Mouse (Mus musculus) heart, postnatal 0 days (tissue): ENCODE data around the gene Erv3. TPM values are rescaled to one million over a fixed set of nuclear protein-coding genes. Genes with fewer than 3 reads are reported as not detected.

Source experiments
- ATAC-seq: fragments of 200-750 bp; cut with Nextera tagmentation; 2 replicates; pipeline ENCODE4 v1.8.0; 2017; ENCODE audit warnings: low read depth, moderate number of reproducible peaks, moderate library complexity; ENCODE audit not compliant: insufficient read depth
- DNase-seq: peaks from one replicate; pipeline ENCODE4 v3.0.0-alpha.2; 2016; ENCODE audit warnings: low spot score
- H3K27ac ChIP-seq: fragments of 300-500 bp; sonication (generic); 2 replicates; pipeline ENCODE4 v1.5.1; 2014; ENCODE audit warnings: low read depth, mild to moderate bottlenecking
- H3K27me3 ChIP-seq: fragments of 300-500 bp; sonication (generic); 2 replicates; pipeline ENCODE4 v1.6.1; 2014; ENCODE audit warnings: low read length, mixed read lengths; ENCODE audit not compliant: control insufficient read depth, insufficient read depth
- H3K36me3 ChIP-seq: fragments of 300-500 bp; sonication (generic); replicated peaks from 2 replicates; pipeline ENCODE4 v1.6.1; 2014; ENCODE audit warnings: low read length, mixed read lengths; ENCODE audit not compliant: control insufficient read depth, insufficient read depth
- H3K4me1 ChIP-seq: fragments of 300-500 bp; sonication (generic); 2 replicates; pipeline ENCODE4 v1.6.1; 2014; ENCODE audit warnings: antibody characterized with exemption; ENCODE audit not compliant: control insufficient read depth, insufficient read depth
- H3K4me2 ChIP-seq: fragments of 300-500 bp; sonication (generic); 2 replicates; pipeline ENCODE4 v1.6.1; 2014; ENCODE audit warnings: low read depth, mild to moderate bottlenecking, low read length, moderate library complexity
- H3K4me3 ChIP-seq: fragments of 300-500 bp; sonication (generic); 2 replicates; pipeline ENCODE4 v1.5.1; 2014; ENCODE audit warnings: low read depth, low read length
- H3K9ac ChIP-seq: fragments of 300-500 bp; sonication (generic); replicated peaks from 2 replicates; pipeline ENCODE4 v1.6.1; 2014; ENCODE audit warnings: low read depth, low read length, mixed read lengths
- H3K9me3 ChIP-seq: fragments of 300-500 bp; sonication (generic); replicated peaks from 2 replicates; pipeline ENCODE4 v1.6.1; 2016; ENCODE audit warnings: low read length; ENCODE audit not compliant: control insufficient read depth
- CTCF ChIP-seq: IDR thresholded peaks from 2 replicates; pipeline ENCODE4 v1.5.1; 2016; ENCODE audit warnings: antibody characterized with exemption, control low read depth, low read depth
- EP300 ChIP-seq: IDR thresholded peaks from 2 replicates; pipeline ENCODE4 v1.6.1; 2016; ENCODE audit warnings: antibody characterized with exemption, low read depth
- WGBS: fragments of 180-500 bp; shearing (Covaris S2); extraction: QIAGEN DNeasy Blood & Tissue Kit; methylation state at CpG from one replicate; pipeline ENCODE4 v1.1.7; 2014; 5-methylcytosine and 5-hydroxymethylcytosine counted together
- polyA plus RNA-seq: library from polyadenylated mRNA; unstranded; fragments of >200 nt; fragmentation: Nextera tagmentation; extraction: Ambion mirVana; gene quantifications from 2 replicates; pipeline ENCODE4 v1.2.1, GENCODE M21; 2015
- total RNA-seq: library from RNA; depleted of rRNA; stranded (reverse); fragments of >200 nt; gene quantifications from 2 replicates; pipeline ENCODE4 v1.2.3, GENCODE M21; 2014; ENCODE audit warnings: low replicate concordance; rRNA removed

The Erv3 gene
- total RNA-seq (not detected in 2 replicates), polyA plus RNA-seq (not detected in 2 replicates)

GRCm38 (mm10) chr2:131859721-131860120, at the start of gene Erv3:
Gene Erv3, minus strand, starts transcription at chr2:131859747.
- WGBS, result 82% methylated on average over 5 of the region's 5 CpGs
- peaks cover 8% of the 10 kb centered on the region; the same call in 1 of the 2 replicates for H3K9me3 ChIP-seq
- H3K27me3 ChIP-seq, result no peaks in the 10 kb centered on the region
- no peak within 1 kb of the TSS for H3K9ac ChIP-seq
- DNase-seq (no peak), ATAC-seq (no peak)
- no peak for TF ChIP-seq EP300
- no peak for TF ChIP-seq CTCF
- no peak within 1 kb of the TSS for H3K4me3 ChIP-seq
- no peaks in the 10 kb centered on the region for H3K36me3 ChIP-seq
- H3K27ac ChIP-seq, result no peak within 1 kb of the TSS
- H3K4me1 ChIP-seq, result no peaks in the 10 kb centered on the region
- H3K4me2 ChIP-seq, result no peak within 1 kb of the TSS

- WGBS, result 94% methylated on average over 1 of the region's 1 CpGs
- Histone ChIP-seq H3K27ac (peak overlapping the region; percentile 88), H3K27me3 (no peaks in the 10 kb centered on the region), H3K9me3 (no peaks in the 10 kb centered on the region), H3K4me2 (peak overlapping the region; percentile 67; the same call in 1 of the 2 replicates), H3K9ac (no peak overlapping the region), H3K4me3 (no peak overlapping the region), H3K36me3 (peaks cover 4% of the 10 kb centered on the region; the same call in 1 of the 2 replicates), H3K4me1 (peaks cover 49% of the 10 kb centered on the region)
- no peak for ATAC-seq
- no peak for TF ChIP-seq CTCF
- no peak for DNase-seq
These were observed 49.4 kb upstream of the Erv3 start for GRCm38 (mm10) chr2:131908906-131909305.

- WGBS, result 82% methylated on average over 7 of the region's 7 CpGs
- no peaks in the 10 kb centered on the region for H3K9me3 ChIP-seq
- no peak for DNase-seq
These were observed 48.9 kb upstream of the Erv3 start for GRCm38 (mm10) chr2:131908351-131908861.

GRCm38 (mm10) chr2:131907311-131907710, 47.8 kb upstream of the Erv3 start:
- Histone ChIP-seq H3K9me3 (no peaks in the 10 kb centered on the region), H3K27ac (no peak overlapping the region), H3K36me3 (no peaks in the 10 kb centered on the region), H3K4me2 (no peak overlapping the region), H3K4me1 (peaks cover 57% of the 10 kb centered on the region), H3K9ac (no peak overlapping the region), H3K27me3 (no peaks in the 10 kb centered on the region), H3K4me3 (no peak overlapping the region)
- DNase-seq (no peak), ATAC-seq (no peak)
- whole genome bisulfite sequencing, result 85% methylated on average over 5 of the region's 5 CpGs
- no peak for TF ChIP-seq CTCF
- TF ChIP-seq EP300, result no peak

More at GRCm38 (mm10) chr2:131908351-131908861, 48.9 kb upstream of the Erv3 start:
- Histone ChIP-seq H3K4me3 (no peak overlapping the region), H3K4me1 (peaks cover 50% of the 10 kb centered on the region), H3K27me3 (no peaks in the 10 kb centered on the region), H3K4me2 (no peak overlapping the region), H3K36me3 (0 out of 2 replicates have a peak, but pooled peaks cover 4% of the 10 kb centered on the region), H3K27ac (no peak overlapping the region), H3K9ac (no peak overlapping the region)
- TF ChIP-seq CTCF (no peak), EP300 (no peak)
- ATAC-seq, result no peak

- no peaks in the 10 kb centered on the region for H3K9me3 ChIP-seq
- H3K36me3 ChIP-seq, result no peaks in the 10 kb centered on the region
- H3K27me3 ChIP-seq, result no peaks in the 10 kb centered on the region
- DNase-seq (no peak), ATAC-seq (no peak)
- no peak overlapping the region for H3K4me3 ChIP-seq
- TF ChIP-seq CTCF (no peak), EP300 (no peak)
- 44% methylated on average over 1 of the region's 1 CpGs for WGBS
- H3K4me2 ChIP-seq, result no peak overlapping the region
- H3K27ac ChIP-seq, result 0 out of 2 replicates have a peak overlapping the region, but pooled peaks have one; percentile 3
- no peak overlapping the region for H3K9ac ChIP-seq
- H3K4me1 ChIP-seq, result peaks cover 57% of the 10 kb centered on the region
These were observed 47.3 kb upstream of the Erv3 start for GRCm38 (mm10) chr2:131906846-131907245.

GRCm38 (mm10) chr2:131906266-131906665, 46.7 kb upstream of the Erv3 start:
- H3K27ac ChIP-seq, result no peak overlapping the region
- H3K4me1 ChIP-seq, result peaks cover 51% of the 10 kb centered on the region
- H3K4me2 ChIP-seq, result no peak overlapping the region
- no peak for DNase-seq
- no peaks in the 10 kb centered on the region for H3K9me3 ChIP-seq
- H3K9ac ChIP-seq, result no peak overlapping the region
- ATAC-seq, result no peak
- no peak overlapping the region for H3K4me3 ChIP-seq
- no peaks in the 10 kb centered on the region for H3K27me3 ChIP-seq
- 85% methylated on average over 3 of the region's 3 CpGs for WGBS
- TF ChIP-seq EP300 (no peak), CTCF (no peak)
- no peaks in the 10 kb centered on the region for H3K36me3 ChIP-seq
